ENCODE assay signal across 19 mouse cellular contexts in genomic region chr8:102983220-102983909, GRCm38 (mm10).
DNase-seq lines count a peak whose midpoint lies in the region; ATAC-seq and TF ChIP-seq lines count a peak whose summit lies in the region.
"Had no signal": no experiment of that assay in that cellular context is flagged by ENCODE, and none has a peak within 500 bp of the region (broad histone marks: within the 10 kb centered on the region; RNA-seq: fewer than 3 reads in every experiment).

No protein-coding gene starts in this region.

- H3K4me2 ChIP-seq in forebrain, embryonic 11.5 days (ENCODE audit: low read depth, low read length, severe bottlenecking) = no peak overlapping the region
- H3K4me2 ChIP-seq in forebrain, embryonic 14.5 days (ENCODE audit: low read length) = no peak overlapping the region
- H3K4me2 ChIP-seq in neural tube, embryonic 11.5 days (ENCODE audit: low read depth) = no peak overlapping the region
- no peak overlapping the region for H3K4me2 ChIP-seq in neural tube, embryonic 15.5 days
- H3K4me2 ChIP-seq: heart, embryonic 15.5 days; hindbrain, embryonic 14.5 days had no signal

- 23% methylated on average over 3 of the region's 3 CpGs for WGBS in forebrain, embryonic 11.5 days
- WGBS in forebrain, embryonic 14.5 days = 15% methylated on average over 3 of the region's 3 CpGs
- 26% methylated on average over 3 of the region's 3 CpGs for WGBS in neural tube, embryonic 11.5 days
- 43% methylated on average over 3 of the region's 3 CpGs for WGBS in neural tube, embryonic 15.5 days
- WGBS in limb, embryonic 10.5 days = 14% methylated on average over 3 of the region's 3 CpGs

- no peaks in the 10 kb centered on the region for H3K9me3 ChIP-seq in forebrain, embryonic 11.5 days (ENCODE audit: control insufficient read depth, low read length)
- no peaks in the 10 kb centered on the region for H3K9me3 ChIP-seq in forebrain, embryonic 14.5 days (replicated peaks; ENCODE audit: control insufficient read depth, low read length)
- H3K9me3 ChIP-seq in neural tube, embryonic 11.5 days (ENCODE audit: control insufficient read depth, low read length) = no peaks in the 10 kb centered on the region
- no peaks in the 10 kb centered on the region for H3K9me3 ChIP-seq in neural tube, embryonic 15.5 days (replicated peaks)
- no peaks in the 10 kb centered on the region for H3K9me3 ChIP-seq in limb, embryonic 10.5 days (replicated peaks)
- H3K9me3 ChIP-seq: heart, embryonic 15.5 days had no signal

- DNase-seq in forebrain, embryonic 11.5 days (ENCODE audit: low spot score) = peak; percentile 53
- no peak for DNase-seq in forebrain, embryonic 14.5 days (ENCODE audit: low spot score)
- peak; percentile 19 for DNase-seq in neural tube, embryonic 11.5 days (ENCODE audit: low spot score)
- DNase-seq in limb, embryonic 10.5 days (ENCODE audit: low spot score) = peak; percentile 58
- DNase-seq in layer of hippocampus, adult 2 months (ENCODE audit: low spot score in 2 of 2) = no peak
- DNase-seq in heart, adult 8-10 months (ENCODE audit: low spot score) = no peak
- DNase-seq: cerebellum, postnatal 36 days; heart, adult 11 months; kidney, adult 18-20 months; retina, postnatal 1 day; thymus, adult 2 months had no signal

- no peak overlapping the region for H3K4me3 ChIP-seq in forebrain, embryonic 11.5 days (ENCODE audit: low read depth, low read length)
- H3K4me3 ChIP-seq in forebrain, embryonic 14.5 days (ENCODE audit: low read depth, low read length) = no peak overlapping the region
- H3K4me3 ChIP-seq in neural tube, embryonic 11.5 days (ENCODE audit: low read depth, low read length) = no peak overlapping the region
- no peak overlapping the region for H3K4me3 ChIP-seq in neural tube, embryonic 15.5 days (replicated peaks)
- H3K4me3 ChIP-seq in limb, embryonic 10.5 days = no peak overlapping the region
- H3K4me3 ChIP-seq in layer of hippocampus, adult 2 months = no peak overlapping the region
- H3K4me3 ChIP-seq: heart, embryonic 15.5 days; megakaryocyte, embryonic 14.5 days had no signal

- no peak overlapping the region for H3K9ac ChIP-seq in forebrain, embryonic 11.5 days (ENCODE audit: low read length)
- H3K9ac ChIP-seq in forebrain, embryonic 14.5 days (ENCODE audit: low read length) = no peak overlapping the region
- no peak overlapping the region for H3K9ac ChIP-seq in neural tube, embryonic 11.5 days (ENCODE audit: low read length)
- H3K9ac ChIP-seq in neural tube, embryonic 15.5 days (replicated peaks) = no peak overlapping the region
- H3K9ac ChIP-seq: heart, embryonic 15.5 days; hindbrain, embryonic 14.5 days; liver, embryonic 14.5 days had no signal

- peak; percentile 53 for ATAC-seq in forebrain, embryonic 11.5 days (replicated peaks; ENCODE audit: low FRiP score)
- ATAC-seq in forebrain, embryonic 14.5 days = no peak
- no peak for ATAC-seq in neural tube, embryonic 11.5 days (ENCODE audit: insufficient read depth, low FRiP score, low TSS enrichment)
- ATAC-seq in neural tube, embryonic 15.5 days (ENCODE audit: low FRiP score) = no peak
- ATAC-seq in monocyte, adult 5-6 weeks (replicated peaks; ENCODE audit: insufficient number of reproducible peaks, low FRiP score, low TSS enrichment, poor library complexity, severe bottlenecking) = no peak
- ATAC-seq: activated CD4-positive, CD25-positive, alpha-beta regulatory T cell, adult 4 months; lung, postnatal 0 days had no signal

- peaks cover 4% of the 10 kb centered on the region; the same call in 1 of the 2 replicates for H3K4me1 ChIP-seq in forebrain, embryonic 11.5 days (replicated peaks; ENCODE audit: control insufficient read depth, insufficient read depth, low read length)
- peaks cover 5% of the 10 kb centered on the region; the same call in 1 of the 2 replicates for H3K4me1 ChIP-seq in forebrain, embryonic 14.5 days (ENCODE audit: control insufficient read depth, insufficient read depth, low read length)
- no peaks in the 10 kb centered on the region; the same call in 1 of the 2 replicates for H3K4me1 ChIP-seq in neural tube, embryonic 11.5 days (ENCODE audit: control insufficient read depth, insufficient read depth, low read length)
- H3K4me1 ChIP-seq in neural tube, embryonic 15.5 days = peaks cover 7% of the 10 kb centered on the region; the same call in 1 of the 2 replicates
- H3K4me1 ChIP-seq in limb, embryonic 10.5 days = peaks cover 49% of the 10 kb centered on the region
- H3K4me1 ChIP-seq: heart, embryonic 15.5 days; megakaryocyte, embryonic 14.5 days had no signal

- no peak overlapping the region for H3K27ac ChIP-seq in forebrain, embryonic 11.5 days (ENCODE audit: low read depth, low read length)
- no peak overlapping the region for H3K27ac ChIP-seq in forebrain, embryonic 14.5 days (ENCODE audit: low read depth, low read length)
- 0 out of 2 replicates have a peak overlapping the region, but pooled peaks have one; percentile 15 for H3K27ac ChIP-seq in neural tube, embryonic 11.5 days (ENCODE audit: low read depth, low read length)
- no peak overlapping the region for H3K27ac ChIP-seq in neural tube, embryonic 15.5 days (replicated peaks)
- H3K27ac ChIP-seq in limb, embryonic 10.5 days = peak overlapping the region; percentile 86
- no peak overlapping the region for H3K27ac ChIP-seq in layer of hippocampus, adult 2 months
- H3K27ac ChIP-seq: heart, embryonic 15.5 days; hindbrain, embryonic 14.5 days; liver, embryonic 14.5 days had no signal

- H3K36me3 ChIP-seq in forebrain, embryonic 11.5 days (ENCODE audit: control insufficient read depth, insufficient read depth, low read length) = no peaks in the 10 kb centered on the region
- no peaks in the 10 kb centered on the region for H3K36me3 ChIP-seq in forebrain, embryonic 14.5 days (ENCODE audit: control insufficient read depth, insufficient read depth, low read length)
- H3K36me3 ChIP-seq in neural tube, embryonic 11.5 days (ENCODE audit: control insufficient read depth, insufficient read depth, low read length) = no peaks in the 10 kb centered on the region
- no peaks in the 10 kb centered on the region for H3K36me3 ChIP-seq in neural tube, embryonic 15.5 days
- no peaks in the 10 kb centered on the region for H3K36me3 ChIP-seq in limb, embryonic 10.5 days
- H3K36me3 ChIP-seq: heart, embryonic 15.5 days had no signal

- H3K27me3 ChIP-seq in forebrain, embryonic 11.5 days (ENCODE audit: control insufficient read depth, insufficient read depth, low read length) = no peaks in the 10 kb centered on the region
- H3K27me3 ChIP-seq in forebrain, embryonic 14.5 days (replicated peaks; ENCODE audit: control insufficient read depth, insufficient read depth, low read length) = no peaks in the 10 kb centered on the region
- H3K27me3 ChIP-seq in neural tube, embryonic 11.5 days (ENCODE audit: control insufficient read depth, insufficient read depth, low read length) = no peaks in the 10 kb centered on the region
- H3K27me3 ChIP-seq in neural tube, embryonic 15.5 days (replicated peaks) = no peaks in the 10 kb centered on the region
- H3K27me3 ChIP-seq in limb, embryonic 10.5 days (ENCODE audit: low read depth, poor library complexity, severe bottlenecking) = no peaks in the 10 kb centered on the region
- H3K27me3 ChIP-seq: heart, embryonic 15.5 days; megakaryocyte, embryonic 14.5 days had no signal

- TF ChIP-seq CTCF in layer of hippocampus, adult 2 months (conservative IDR thresholded peaks at IDR 0.05) = no peak

Comparison
In these comparisons a context has a peak if more than half of its experiments do, and no peak if none do; other contexts are left out.
1. DNase-seq: peak in forebrain, embryonic 11.5 days (single experiment), neural tube, embryonic 11.5 days (single experiment) and limb, embryonic 10.5 days (single experiment); none in forebrain, embryonic 14.5 days (single experiment), layer of hippocampus, adult 2 months (0 of 2) and heart, adult 8-10 months (single experiment).
2. H3K27ac ChIP-seq: peak in neural tube, embryonic 11.5 days (single experiment) and limb, embryonic 10.5 days (single experiment); none in forebrain, embryonic 11.5 days (single experiment), forebrain, embryonic 14.5 days (single experiment), neural tube, embryonic 15.5 days (single experiment) and layer of hippocampus, adult 2 months (single experiment).